ENCODE assay signal across 23 mouse cellular contexts in genomic region chr14:88259034-88259433, GRCm38 (mm10).
DNase-seq lines count a peak whose midpoint lies in the region; ATAC-seq and TF ChIP-seq lines count a peak whose summit lies in the region.
"Had no signal": no experiment of that assay in that cellular context is flagged by ENCODE, and none has a peak within 500 bp of the region (broad histone marks: within the 10 kb centered on the region; RNA-seq: fewer than 3 reads in every experiment).

No protein-coding gene starts in this region.

- H3K9me3 ChIP-seq in forebrain, embryonic 12.5 days = no peaks in the 10 kb centered on the region
- no peaks in the 10 kb centered on the region for H3K9me3 ChIP-seq in forebrain, embryonic 13.5 days (replicated peaks)
- H3K9me3 ChIP-seq in midbrain, embryonic 15.5 days = no peaks in the 10 kb centered on the region
- no peaks in the 10 kb centered on the region for H3K9me3 ChIP-seq in midbrain, embryonic 10.5 days (replicated peaks)
- H3K9me3 ChIP-seq: embryonic facial prominence, embryonic 13.5 days; embryonic facial prominence, embryonic 15.5 days; forebrain, embryonic 10.5 days; forebrain, embryonic 15.5 days had no signal

- TF ChIP-seq CTCF in brain, embryonic 14.5 days (IDR thresholded peaks at IDR 0.05; ENCODE audit: borderline replicate concordance, extremely low read depth, insufficient read depth, insufficient read length) = no peak

- no peaks in the 10 kb centered on the region for H3K4me1 ChIP-seq in forebrain, embryonic 12.5 days
- 0 out of 2 replicates have a peak, but pooled peaks cover 5% of the 10 kb centered on the region for H3K4me1 ChIP-seq in forebrain, embryonic 13.5 days
- no peaks in the 10 kb centered on the region for H3K4me1 ChIP-seq in midbrain, embryonic 15.5 days
- no peaks in the 10 kb centered on the region for H3K4me1 ChIP-seq in midbrain, embryonic 10.5 days
- H3K4me1 ChIP-seq: embryonic facial prominence, embryonic 13.5 days; embryonic facial prominence, embryonic 15.5 days; forebrain, embryonic 10.5 days; forebrain, embryonic 15.5 days had no signal

- TF ChIP-seq POLR2A in brain, embryonic 14.5 days (IDR thresholded peaks at IDR 0.05; ENCODE audit: borderline replicate concordance, extremely low read depth, insufficient read depth, insufficient read length, poor library complexity, severe bottlenecking) = no peak

- no peak overlapping the region for H3K4me3 ChIP-seq in forebrain, embryonic 12.5 days (replicated peaks)
- H3K4me3 ChIP-seq in forebrain, embryonic 13.5 days = no peak overlapping the region
- H3K4me3 ChIP-seq in midbrain, embryonic 15.5 days = no peak overlapping the region
- H3K4me3 ChIP-seq in midbrain, embryonic 10.5 days = no peak overlapping the region
- H3K4me3 ChIP-seq: embryonic facial prominence, embryonic 13.5 days; embryonic facial prominence, embryonic 15.5 days; erythroblast, embryonic 14.5 days; forebrain, embryonic 10.5 days; forebrain, embryonic 15.5 days had no signal

- no peaks in the 10 kb centered on the region for H3K36me3 ChIP-seq in forebrain, embryonic 12.5 days (replicated peaks)
- H3K36me3 ChIP-seq in forebrain, embryonic 13.5 days (ENCODE audit: poor library complexity, severe bottlenecking) = no peaks in the 10 kb centered on the region
- no peaks in the 10 kb centered on the region for H3K36me3 ChIP-seq in midbrain, embryonic 15.5 days (replicated peaks)
- no peaks in the 10 kb centered on the region for H3K36me3 ChIP-seq in midbrain, embryonic 10.5 days
- H3K36me3 ChIP-seq: embryonic facial prominence, embryonic 13.5 days; embryonic facial prominence, embryonic 15.5 days; forebrain, embryonic 10.5 days; forebrain, embryonic 15.5 days had no signal

- peak; percentile 57; the same call in 1 of the 2 replicates for ATAC-seq in forebrain, embryonic 12.5 days (ENCODE audit: low FRiP score)
- ATAC-seq in forebrain, embryonic 13.5 days = no peak
- peak; percentile 72 for ATAC-seq in midbrain, embryonic 15.5 days (replicated peaks)
- ATAC-seq: activated CD4-positive, CD25-positive, alpha-beta regulatory T cell, adult 4 months; forebrain, embryonic 15.5 days; Patski had no signal

- no peak overlapping the region for H3K9ac ChIP-seq in forebrain, embryonic 12.5 days
- no peak overlapping the region for H3K9ac ChIP-seq in forebrain, embryonic 13.5 days
- no peak overlapping the region for H3K9ac ChIP-seq in midbrain, embryonic 15.5 days
- H3K9ac ChIP-seq: embryonic facial prominence, embryonic 13.5 days; embryonic facial prominence, embryonic 15.5 days; forebrain, embryonic 15.5 days had no signal

- no peak overlapping the region for H3K4me2 ChIP-seq in forebrain, embryonic 12.5 days
- no peak overlapping the region for H3K4me2 ChIP-seq in forebrain, embryonic 13.5 days
- H3K4me2 ChIP-seq in midbrain, embryonic 15.5 days = no peak overlapping the region
- H3K4me2 ChIP-seq: embryonic facial prominence, embryonic 13.5 days; embryonic facial prominence, embryonic 15.5 days; forebrain, embryonic 15.5 days had no signal

- H3K27ac ChIP-seq in forebrain, embryonic 12.5 days = no peak overlapping the region
- H3K27ac ChIP-seq in forebrain, embryonic 13.5 days = no peak overlapping the region
- H3K27ac ChIP-seq in midbrain, embryonic 15.5 days = no peak overlapping the region
- H3K27ac ChIP-seq in midbrain, embryonic 10.5 days (replicated peaks) = no peak overlapping the region
- H3K27ac ChIP-seq: embryonic facial prominence, embryonic 13.5 days; embryonic facial prominence, embryonic 15.5 days; forebrain, embryonic 10.5 days; forebrain, embryonic 15.5 days had no signal

- no peak for DNase-seq in midbrain, embryonic 10.5 days (ENCODE audit: low spot score)
- peak; percentile 33 for DNase-seq in Muller cell, postnatal 12 days (ENCODE audit: inconsistent ontology term)
- DNase-seq in brain, embryonic 14.5 days (ENCODE audit: low read depth) = peak; percentile 37
- DNase-seq in layer of hippocampus, adult 9-11 months = no peak
- DNase-seq: adrenal gland, adult 8-10 months; adrenal gland, postnatal 14 days; adrenal gland, postnatal 36 days; cerebellum, adult 11 months; cerebellum, adult 18-20 months; cerebellum, adult 8-10 months; cerebellum, adult 9-11 months; cerebellum, postnatal 36 days; embryo, embryonic 11 days had no signal

- H3K27me3 ChIP-seq in forebrain, embryonic 12.5 days = no peaks in the 10 kb centered on the region
- H3K27me3 ChIP-seq in forebrain, embryonic 13.5 days = no peaks in the 10 kb centered on the region
- H3K27me3 ChIP-seq in midbrain, embryonic 15.5 days (replicated peaks) = no peaks in the 10 kb centered on the region
- no peaks in the 10 kb centered on the region for H3K27me3 ChIP-seq in midbrain, embryonic 10.5 days (ENCODE audit: low read depth, poor library complexity, severe bottlenecking)
- H3K27me3 ChIP-seq: embryonic facial prominence, embryonic 13.5 days; embryonic facial prominence, embryonic 15.5 days; forebrain, embryonic 15.5 days; Patski had no signal

Comparison
In these comparisons a context has a peak if more than half of its experiments do, and no peak if none do; other contexts are left out.
1. DNase-seq: peak in Muller cell, postnatal 12 days (single experiment) and brain, embryonic 14.5 days (single experiment); none in midbrain, embryonic 10.5 days (single experiment) and layer of hippocampus, adult 9-11 months (single experiment).